Mouse (Mus musculus): Measurements from ENCODE around the gene Pa2g4.
A peak's percentile ranks its signal among the peaks of the same experiment; 100 is the strongest.
"Not testable (repeated sequence)": the region's sequence is repeated elsewhere in the genome, so short reads cannot be mapped to it uniquely, and the experiment has no call there.

Gene Pa2g4

GRCm38 (mm10) chr10:128575063-128575462 is 9.3 kb upstream of the Pa2g4 start:
- DNase-seq: no peak

- DNase-seq: no peak
Measured at GRCm38 (mm10) chr10:128565206-128565787, 490 bp downstream of the Pa2g4 start.

- DNase-seq: no peak
Measured at GRCm38 (mm10) chr10:128563544-128563943, 2.2 kb downstream of the Pa2g4 start.

GRCm38 (mm10) chr10:128556963-128557362 is 8.8 kb downstream of the Pa2g4 start:
- DNase-seq: no peak

GRCm38 (mm10) chr10:128556286-128556685 is 9.5 kb downstream of the Pa2g4 start:
- DNase-seq: no peak

- DNase-seq: not testable (repeated sequence)
Measured at GRCm38 (mm10) chr10:128555567-128555966, 10.2 kb downstream of the Pa2g4 start.

GRCm38 (mm10) chr10:128550144-128550823 is 15.5 kb downstream of the Pa2g4 start:
- DNase-seq: not testable (repeated sequence)

- peak; percentile 28 for DNase-seq
Measured at GRCm38 (mm10) chr10:128549682-128550057, 16.1 kb downstream of the Pa2g4 start.

- DNase-seq: peak; percentile 81
Measured at GRCm38 (mm10) chr10:128548947-128549681, 16.7 kb downstream of the Pa2g4 start, which contains the start of gene Rpl41. Gene Rpl41 (minus strand): TSS chr10:128549305.

GRCm38 (mm10) chr10:128548051-128548791 is 17.6 kb downstream of the Pa2g4 start:
- peak; percentile 19 for DNase-seq

- peak; percentile 85 for DNase-seq
Measured at GRCm38 (mm10) chr10:128547361-128548032, 18.3 kb downstream of the Pa2g4 start, which contains the start of gene Zc3h10. Gene Zc3h10 (minus strand): TSS chr10:128547774.

GRCm38 (mm10) chr10:128546787-128547186 is 19.0 kb downstream of the Pa2g4 start:
- no peak for DNase-seq

GRCm38 (mm10) chr10:128546361-128546760 is 19.4 kb downstream of the Pa2g4 start:
- no peak for DNase-seq

GRCm38 (mm10) chr10:128545570-128545898 is 20.3 kb downstream of the Pa2g4 start:
- DNase-seq: no peak

- DNase-seq: no peak
Measured at GRCm38 (mm10) chr10:128544674-128545569, 20.9 kb downstream of the Pa2g4 start.

- no peak for DNase-seq
Measured at GRCm38 (mm10) chr10:128544151-128544657, 21.6 kb downstream of the Pa2g4 start.

GRCm38 (mm10) chr10:128543100-128543499 is 22.7 kb downstream of the Pa2g4 start:
- DNase-seq: no peak

- no peak for DNase-seq
Measured at GRCm38 (mm10) chr10:128538340-128538870, 27.4 kb downstream of the Pa2g4 start.

- peak; percentile 69 for DNase-seq
Measured at GRCm38 (mm10) chr10:128536266-128536940, 29.4 kb downstream of the Pa2g4 start.

GRCm38 (mm10) chr10:128535624-128536265 is 30.0 kb downstream of the Pa2g4 start:
- DNase-seq: no peak
